Mouse (Mus musculus) thymus, postnatal 14 days (tissue): ENCODE results near the gene Tmf1.
A peak's percentile ranks its signal among the peaks of the same experiment; 100 is the strongest.

Experiments used
- DNase-seq: peaks from one replicate; pipeline ENCODE4 v3.0.0; 2021

Gene Tmf1

GRCm38 (mm10) chr6:97202477-97202876 lies 23.6 kb upstream of the Tmf1 start:
- no peak for DNase-seq

GRCm38 (mm10) chr6:97200437-97200836 lies 21.5 kb upstream of the Tmf1 start:
- no peak for DNase-seq

- DNase-seq = no peak
These were observed 476 bp upstream of the Tmf1 start for GRCm38 (mm10) chr6:97179367-97179828.

- no peak for DNase-seq
These were observed 3.2 kb downstream of the Tmf1 start for GRCm38 (mm10) chr6:97175716-97176115.

GRCm38 (mm10) chr6:97150156-97150555 lies 28.8 kb downstream of the Tmf1 start:
- DNase-seq = peak; percentile 6

- DNase-seq = no peak
These were observed 29.2 kb downstream of the Tmf1 start for GRCm38 (mm10) chr6:97149721-97150120.

- DNase-seq = peak; percentile 89
These were observed 30.3 kb downstream of the Tmf1 start, which contains the start of gene Eogt for GRCm38 (mm10) chr6:97148383-97149251. Eogt (minus strand) TSS chr6:97149182.

GRCm38 (mm10) chr6:97147755-97148382 lies 31.1 kb downstream of the Tmf1 start:
- peak; percentile 6 for DNase-seq

GRCm38 (mm10) chr6:97145156-97145555 lies 33.8 kb downstream of the Tmf1 start:
- DNase-seq = no peak

- no peak for DNase-seq
These were observed 34.6 kb downstream of the Tmf1 start for GRCm38 (mm10) chr6:97144359-97144758.

- DNase-seq = no peak
These were observed 36.3 kb downstream of the Tmf1 start for GRCm38 (mm10) chr6:97142611-97143010.

GRCm38 (mm10) chr6:97141811-97142210 lies 37.1 kb downstream of the Tmf1 start:
- DNase-seq = no peak

GRCm38 (mm10) chr6:97132707-97133303 lies 46.1 kb downstream of the Tmf1 start:
- no peak for DNase-seq

GRCm38 (mm10) chr6:97131808-97132207 lies 47.1 kb downstream of the Tmf1 start:
- no peak for DNase-seq

GRCm38 (mm10) chr6:97130979-97131378 lies 47.9 kb downstream of the Tmf1 start:
- no peak for DNase-seq

- no peak for DNase-seq
These were observed 54.4 kb downstream of the Tmf1 start for GRCm38 (mm10) chr6:97124336-97125010.

- no peak for DNase-seq
These were observed 58.0 kb downstream of the Tmf1 start for GRCm38 (mm10) chr6:97120922-97121321.

GRCm38 (mm10) chr6:97118327-97118726 lies 60.6 kb downstream of the Tmf1 start:
- DNase-seq = no peak

- no peak for DNase-seq
These were observed 62.0 kb downstream of the Tmf1 start for GRCm38 (mm10) chr6:97116896-97117295.

GRCm38 (mm10) chr6:97114821-97115220 lies 64.1 kb downstream of the Tmf1 start:
- peak; percentile 7 for DNase-seq

GRCm38 (mm10) chr6:97112177-97112576 lies 66.7 kb downstream of the Tmf1 start:
- no peak for DNase-seq

GRCm38 (mm10) chr6:97106777-97107176 lies 72.1 kb downstream of the Tmf1 start:
- DNase-seq = peak; percentile 19

- DNase-seq = no peak
These were observed 72.8 kb downstream of the Tmf1 start for GRCm38 (mm10) chr6:97106106-97106505.
